Mouse (Mus musculus) kidney, adult 2 months (tissue): ENCODE data around the gene 4930442H23Rik.

Experiments used
- CTCF ChIP-seq: fragments of 200-500 bp; conservative IDR thresholded peaks from 2 replicates; pipeline ENCODE4 v1.5.1; 2011; ENCODE audit warnings: low read depth, mild to moderate bottlenecking, control low read depth, low read length, moderate library complexity, mixed read lengths; ENCODE audit not compliant: insufficient read depth, insufficient read length
- POLR2A ChIP-seq: fragments of 200-500 bp; IDR thresholded peaks from one replicate; pipeline ENCODE4 v1.6.1; 2011; ENCODE audit warnings: low read depth, low read length, control low read depth

GRCm38 (mm10) chr10:81135831-81136705, 47.6 kb downstream of the 4930442H23Rik start:
- no peak for TF ChIP-seq POLR2A
- no peak for TF ChIP-seq CTCF
